Mouse (Mus musculus): ENCODE measurements around the gene Gpt2.

The Gpt2 gene

DNA sequence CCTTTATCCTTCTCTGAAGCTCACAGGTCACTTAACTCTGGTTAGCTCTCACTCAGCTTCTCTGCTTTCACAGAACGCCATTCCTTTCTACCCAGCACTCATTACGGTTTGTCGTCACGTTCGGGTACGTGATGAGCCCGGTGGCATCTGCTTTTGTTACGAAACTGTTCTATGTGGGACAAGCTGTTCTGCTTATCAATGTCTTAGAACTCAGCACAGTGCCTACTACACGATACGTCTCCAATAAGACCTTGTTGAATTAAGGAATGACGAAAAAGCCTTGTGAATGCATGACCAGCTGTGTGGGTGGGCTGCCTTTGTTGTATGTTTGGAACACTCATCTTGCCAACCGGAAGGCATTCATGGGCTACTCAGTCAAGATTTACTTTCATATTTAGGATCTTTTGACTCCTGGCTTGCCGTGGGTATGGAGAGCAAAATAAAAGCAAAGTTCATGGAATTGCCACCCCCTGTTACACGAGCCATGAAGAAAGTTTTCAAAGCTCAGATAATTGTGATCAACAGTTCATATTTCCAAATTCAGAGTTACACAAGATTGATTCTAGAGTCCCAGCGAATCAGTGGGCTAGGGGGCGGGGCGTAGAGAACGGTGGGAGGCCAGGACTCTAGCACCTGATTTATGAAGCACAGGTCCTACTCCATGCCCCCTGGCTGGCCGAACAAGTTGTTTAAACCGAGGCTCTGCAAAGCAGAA is 4.3 kb upstream of the Gpt2 start:
- DNase-seq (ENCODE audit: low read depth, low spot score) = no peak

DNA sequence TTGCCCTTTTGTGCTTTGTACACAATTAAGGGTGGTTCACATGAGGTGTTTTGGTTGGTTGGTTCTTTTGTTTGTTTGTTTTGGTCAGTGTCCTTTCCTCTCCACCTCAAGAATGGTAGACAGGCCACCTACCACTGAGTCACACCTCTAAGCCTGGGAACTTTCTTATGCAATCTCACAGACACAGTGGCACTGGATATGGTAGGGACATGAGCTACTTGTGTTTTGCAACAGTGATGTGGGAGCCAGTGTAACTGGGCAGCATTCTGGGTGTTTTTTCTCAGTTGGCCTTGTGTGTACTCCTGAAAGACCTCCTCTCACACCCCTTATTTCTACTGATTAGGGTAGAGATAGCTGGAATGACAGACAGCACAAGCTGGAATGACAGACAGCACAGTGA is 3.7 kb upstream of the Gpt2 start:
- DNase-seq (ENCODE audit: low read depth, low spot score) = no peak

DNA sequence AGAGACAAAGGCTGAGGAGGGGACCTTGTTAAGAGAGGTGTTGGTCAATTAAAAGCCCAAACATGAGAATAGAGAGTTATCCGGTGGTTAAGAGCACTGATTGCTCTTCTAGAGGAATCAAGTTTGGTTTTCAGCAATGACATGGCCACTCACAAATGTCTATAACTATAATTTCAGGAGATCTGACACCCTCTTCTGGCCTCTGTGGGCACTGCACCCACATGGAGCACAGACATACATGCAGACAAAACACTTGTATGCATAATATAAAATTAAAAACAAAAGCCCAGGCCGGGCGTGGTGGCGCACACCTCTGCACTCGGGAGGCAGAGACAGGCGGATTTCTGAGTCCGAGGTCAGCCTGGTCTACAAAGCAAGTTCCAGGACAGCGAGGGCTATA is 2.8 kb upstream of the Gpt2 start:
- DNase-seq (ENCODE audit: low read depth, low spot score) = no peak

DNA sequence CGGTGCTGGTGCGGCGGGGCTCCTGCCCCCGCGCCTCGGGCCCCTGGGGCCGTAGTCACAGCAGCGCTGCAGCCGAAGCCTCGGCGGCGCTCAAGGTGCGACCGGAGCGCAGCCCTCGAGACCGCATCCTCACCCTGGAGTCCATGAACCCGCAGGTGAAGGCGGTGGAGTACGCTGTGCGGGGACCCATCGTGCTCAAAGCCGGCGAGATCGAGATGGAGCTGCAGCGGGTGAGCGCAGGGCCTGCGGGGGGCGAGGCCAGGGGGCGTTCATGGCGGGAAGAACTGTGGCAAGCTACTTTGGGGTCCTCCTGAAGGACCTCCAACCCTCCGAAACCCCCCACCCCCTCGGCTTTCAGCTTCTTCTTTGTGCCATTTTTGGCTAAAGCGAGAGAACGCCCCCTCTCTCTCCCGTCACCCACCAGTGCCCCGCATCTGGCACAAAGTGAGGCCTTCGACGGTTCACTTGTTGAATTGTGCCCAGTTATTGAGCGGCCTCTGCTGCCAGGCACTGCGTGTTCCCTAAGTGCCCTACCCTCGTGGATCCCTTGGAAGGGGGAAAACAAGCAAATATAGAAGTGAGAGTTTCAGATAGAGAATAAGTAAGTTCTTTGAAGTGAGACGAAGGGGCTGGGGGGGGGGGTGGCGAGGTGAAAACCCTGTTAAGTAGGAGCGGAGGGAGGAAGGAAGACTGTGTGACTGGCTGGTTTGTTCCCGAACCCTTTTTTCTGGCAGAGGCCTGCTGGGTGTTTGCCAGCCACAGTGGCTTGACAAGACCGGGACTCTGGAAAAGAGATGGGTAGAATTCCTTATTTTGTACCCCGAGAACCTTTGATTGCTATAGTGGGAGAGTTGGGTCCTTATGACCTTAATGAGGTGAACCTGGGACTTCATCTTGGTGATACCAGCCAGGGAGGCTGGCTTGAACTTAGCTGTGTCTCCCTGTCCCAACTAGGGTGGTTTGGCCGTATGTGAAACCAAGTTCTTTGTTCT is 860 bp downstream of the Gpt2 start:
- DNase-seq (ENCODE audit: low read depth, low spot score) = no peak

GRCm38 (mm10) chr8:85496125-85496524 is 3.7 kb downstream of the Gpt2 start:
- DNase-seq (ENCODE audit: low read depth, low spot score) = no peak

DNA sequence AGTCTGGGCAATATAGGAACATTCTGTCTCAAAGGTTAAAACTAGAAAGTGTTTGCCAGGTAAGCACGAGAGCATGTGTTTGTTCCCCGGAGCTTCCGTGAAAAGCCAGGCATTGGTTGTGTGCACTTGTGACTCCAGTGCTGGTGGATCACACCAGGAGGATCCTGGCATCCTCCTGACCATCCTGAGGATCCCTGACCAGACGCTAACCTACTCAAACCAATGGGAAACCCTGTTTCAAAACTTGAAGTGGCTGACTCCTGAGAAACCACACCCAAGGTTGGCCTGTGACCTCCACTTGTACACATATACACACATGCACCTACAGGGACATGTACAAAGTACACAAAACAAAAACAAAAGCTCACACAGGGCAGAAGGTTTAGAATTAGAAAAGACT is 4.4 kb downstream of the Gpt2 start:
- no peak for DNase-seq (ENCODE audit: low read depth, low spot score)

DNA sequence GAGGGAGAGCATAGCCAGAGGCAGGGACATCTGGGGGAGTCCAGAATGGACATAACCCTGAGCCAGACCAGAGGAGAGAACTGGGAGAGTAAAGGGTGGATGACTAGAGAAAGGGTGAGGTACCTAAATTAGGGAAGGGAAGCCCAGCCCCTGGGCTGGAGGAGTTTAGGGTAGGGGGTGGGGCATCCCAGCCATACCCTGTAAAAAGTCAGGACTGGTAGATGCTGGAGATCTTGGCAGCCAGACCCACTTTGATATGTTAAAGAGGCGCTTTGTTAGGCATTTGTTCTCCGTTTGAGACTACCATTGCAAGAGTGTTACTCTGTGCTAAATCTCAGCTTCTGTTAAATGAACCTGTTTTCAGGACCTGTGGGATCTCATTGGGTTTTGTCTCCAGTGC is 6.2 kb downstream of the Gpt2 start:
- no peak for DNase-seq (ENCODE audit: low read depth, low spot score)

- no peak for DNase-seq (ENCODE audit: low read depth, low spot score)
These were observed 8.1 kb downstream of the Gpt2 start for GRCm38 (mm10) chr8:85500460-85500859.

DNA sequence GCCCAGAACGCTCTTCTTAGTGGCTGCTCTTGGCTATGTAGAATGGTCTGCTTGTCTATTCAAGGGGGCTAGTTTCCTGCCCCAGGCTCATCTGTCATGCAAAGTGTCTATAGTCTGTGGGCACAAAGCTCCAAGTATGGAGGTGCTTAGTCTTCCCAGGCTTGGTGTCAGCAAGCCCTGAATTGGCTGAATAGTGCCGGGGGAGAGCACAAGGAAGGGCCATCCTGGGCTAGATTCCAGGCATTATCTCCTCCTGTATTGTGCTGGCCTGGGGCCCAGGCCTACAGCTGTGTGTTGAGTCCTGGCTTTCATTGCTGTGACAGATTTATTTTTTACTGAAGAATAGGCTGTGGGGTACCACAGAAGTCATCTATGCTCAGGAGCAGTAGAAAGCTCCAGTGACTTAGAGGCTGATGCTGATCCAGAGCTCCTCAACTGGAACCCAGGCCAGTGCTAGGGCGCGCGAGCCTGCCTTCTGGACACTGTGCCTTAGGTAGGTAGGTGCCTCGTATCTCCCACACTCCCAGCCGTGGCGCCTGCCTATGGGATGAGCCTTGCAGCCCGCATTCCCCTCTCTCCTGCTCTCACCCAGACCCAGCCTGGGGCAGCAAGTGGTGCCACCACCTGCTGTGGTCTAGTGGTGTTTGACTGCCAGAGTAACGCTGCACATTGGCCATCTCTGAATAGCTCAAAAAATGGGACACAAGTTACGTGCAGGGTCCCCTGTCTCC is 8.7 kb downstream of the Gpt2 start:
- no peak for DNase-seq (ENCODE audit: low read depth, low spot score)

DNA sequence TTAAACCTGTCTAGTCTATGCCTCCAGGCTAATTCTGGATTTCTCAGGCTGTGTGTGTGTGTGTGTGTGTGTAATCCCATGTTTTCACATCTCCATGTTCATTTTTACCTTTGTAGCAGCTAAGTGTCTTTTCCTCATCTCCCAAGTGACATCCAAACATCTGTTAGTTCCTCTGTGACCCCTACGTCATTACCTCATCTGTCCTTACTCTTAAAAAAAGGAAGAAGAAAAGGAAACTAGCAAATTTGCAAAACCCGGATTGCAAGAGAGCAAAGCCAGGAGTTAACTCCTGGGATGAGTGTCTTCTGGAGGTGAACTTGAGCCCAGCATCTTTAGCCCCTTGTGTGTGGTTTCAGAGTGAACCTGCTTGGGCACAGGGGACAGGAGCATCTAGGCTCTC is 10.0 kb downstream of the Gpt2 start:
- no peak for DNase-seq (ENCODE audit: low read depth, low spot score)

- DNase-seq (ENCODE audit: low read depth, low spot score) = peak; percentile 17
These were observed 10.7 kb downstream of the Gpt2 start for GRCm38 (mm10) chr8:85503065-85503464.

DNA sequence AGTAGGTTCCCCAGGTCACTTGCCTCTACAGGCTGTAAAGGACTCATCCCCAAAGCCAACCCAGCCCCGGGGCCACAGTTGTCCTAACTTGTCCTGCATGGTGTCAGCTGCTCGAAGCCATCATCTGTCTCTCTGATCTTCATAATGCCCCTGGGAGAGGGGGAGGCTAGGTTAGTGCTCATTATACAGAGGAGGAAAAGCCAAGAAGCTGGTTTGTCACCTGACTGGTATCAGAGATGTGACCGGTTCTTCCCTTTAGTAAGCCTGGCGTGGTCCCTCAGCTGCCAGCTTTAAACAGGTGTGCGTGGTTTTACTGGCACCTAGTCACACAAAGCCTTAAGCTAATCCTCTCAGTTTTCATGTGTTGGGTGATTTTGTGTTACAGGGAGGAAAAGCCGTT is 12.3 kb downstream of the Gpt2 start:
- DNase-seq (ENCODE audit: low read depth, low spot score) = no peak

DNA sequence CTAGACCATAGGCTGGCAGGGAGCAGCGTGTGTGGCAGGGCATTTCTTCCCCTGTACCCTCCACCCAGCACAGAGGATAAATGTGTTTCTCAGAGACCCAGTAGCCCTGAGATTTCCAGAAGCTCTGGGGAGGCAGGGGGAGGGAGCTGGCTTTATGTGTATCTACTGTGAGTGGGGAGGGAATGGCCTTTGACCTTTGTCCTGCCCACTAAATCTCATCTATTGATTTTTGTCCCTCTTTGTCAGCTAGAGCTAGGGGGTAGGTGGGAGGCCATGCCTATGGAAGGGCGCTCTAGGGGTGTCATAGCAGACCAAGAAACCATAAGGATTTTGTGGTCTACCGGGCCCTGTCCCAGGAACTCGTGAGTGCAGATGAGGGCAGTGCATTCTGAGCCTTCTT is 14.2 kb downstream of the Gpt2 start:
- no peak for DNase-seq (ENCODE audit: low read depth, low spot score)

DNA sequence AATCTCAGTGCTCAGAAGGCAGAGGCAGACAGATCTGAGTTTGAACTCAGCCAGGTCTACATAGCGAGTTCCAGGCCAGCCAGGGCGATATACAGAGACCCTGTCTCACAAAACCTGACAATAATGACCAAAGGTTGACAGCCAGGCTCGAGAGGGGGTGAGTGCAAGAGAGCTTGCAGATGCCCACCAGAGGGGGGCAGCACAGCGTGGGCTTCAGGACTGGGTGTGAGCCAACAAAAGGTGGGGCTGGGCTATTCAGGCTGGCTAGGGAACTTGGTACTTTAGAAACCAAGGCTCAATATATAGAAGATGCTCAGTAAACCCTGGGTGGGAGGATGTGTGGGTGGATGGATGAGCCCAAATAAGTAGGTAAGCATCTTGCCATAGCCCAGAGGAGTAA is 16.3 kb downstream of the Gpt2 start:
- no peak for DNase-seq (ENCODE audit: low read depth, low spot score)

DNA sequence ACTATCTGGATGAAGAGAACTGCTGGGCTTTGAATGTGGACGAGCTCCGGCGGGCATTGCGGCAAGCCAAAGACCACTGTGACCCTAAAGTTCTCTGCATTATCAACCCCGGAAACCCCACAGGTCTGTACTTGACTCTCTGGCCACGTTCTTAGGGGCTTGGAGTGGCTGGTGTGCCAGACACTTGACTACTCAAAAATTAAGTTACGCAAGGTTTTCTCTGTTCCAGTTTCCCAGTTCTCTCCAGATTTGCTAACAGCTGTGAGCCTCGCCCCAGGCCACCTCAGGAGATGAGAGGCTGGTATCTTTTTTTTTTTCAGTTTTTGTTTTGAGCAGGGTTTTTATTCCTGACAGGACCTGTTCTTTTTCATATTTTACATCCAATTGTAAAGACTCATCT is 19.9 kb downstream of the Gpt2 start:
- no peak for DNase-seq (ENCODE audit: low read depth, low spot score)

GRCm38 (mm10) chr8:85513283-85513682 is 20.9 kb downstream of the Gpt2 start:
- DNase-seq (ENCODE audit: low read depth, low spot score) = no peak

- no peak for DNase-seq (ENCODE audit: low read depth, low spot score)
These were observed 23.0 kb downstream of the Gpt2 start for GRCm38 (mm10) chr8:85515391-85515790.

GRCm38 (mm10) chr8:85517336-85517735 is 25.0 kb downstream of the Gpt2 start:
- no peak for DNase-seq (ENCODE audit: low read depth, low spot score)

DNA sequence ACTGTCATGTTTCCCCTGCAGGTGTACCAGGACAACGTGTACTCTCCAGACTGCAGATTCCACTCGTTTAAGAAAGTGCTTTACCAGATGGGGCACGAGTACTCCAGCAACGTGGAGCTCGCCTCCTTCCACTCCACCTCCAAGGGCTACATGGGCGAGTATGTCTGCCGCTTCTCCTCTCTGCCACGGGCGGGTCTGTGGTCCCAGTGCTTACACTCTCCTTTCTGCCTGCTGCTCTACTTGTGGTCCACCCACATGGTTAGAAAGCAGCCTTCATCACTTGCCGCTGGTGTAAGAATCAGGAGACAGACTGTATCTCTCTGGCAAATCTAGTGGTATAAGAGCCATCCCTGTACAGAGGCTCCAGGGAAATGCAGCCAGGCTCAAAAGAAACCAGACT is 25.6 kb downstream of the Gpt2 start:
- DNase-seq (ENCODE audit: low read depth, low spot score) = no peak

GRCm38 (mm10) chr8:85520586-85520985 is 28.2 kb downstream of the Gpt2 start:
- no peak for DNase-seq (ENCODE audit: low read depth, low spot score)

GRCm38 (mm10) chr8:85521332-85521731 is 29.0 kb downstream of the Gpt2 start:
- DNase-seq (ENCODE audit: low read depth, low spot score) = no peak

DNA sequence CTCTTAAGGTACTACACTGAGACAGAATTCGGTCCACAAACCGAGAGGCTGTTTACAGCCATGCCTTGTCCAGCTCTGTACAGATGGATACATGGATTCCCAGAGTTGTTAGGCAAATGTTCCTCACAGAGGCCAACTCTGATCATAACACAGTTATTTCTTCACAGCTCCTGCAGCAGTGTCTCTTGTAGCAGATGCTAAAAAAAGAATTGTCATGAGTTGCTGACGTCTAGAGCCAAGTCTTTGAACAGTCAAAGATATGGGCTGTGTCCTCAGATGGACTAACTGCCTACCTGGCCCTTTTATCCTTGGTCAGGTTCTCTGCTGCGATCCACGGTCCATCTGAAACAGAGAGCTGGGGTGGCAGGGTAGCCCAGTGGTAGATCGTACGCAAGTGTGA is 31.7 kb downstream of the Gpt2 start:
- no peak for DNase-seq (ENCODE audit: low read depth, low spot score)

All from forelimb bud, embryonic 11.5 days (tissue).